In the genomic region with DNA sequence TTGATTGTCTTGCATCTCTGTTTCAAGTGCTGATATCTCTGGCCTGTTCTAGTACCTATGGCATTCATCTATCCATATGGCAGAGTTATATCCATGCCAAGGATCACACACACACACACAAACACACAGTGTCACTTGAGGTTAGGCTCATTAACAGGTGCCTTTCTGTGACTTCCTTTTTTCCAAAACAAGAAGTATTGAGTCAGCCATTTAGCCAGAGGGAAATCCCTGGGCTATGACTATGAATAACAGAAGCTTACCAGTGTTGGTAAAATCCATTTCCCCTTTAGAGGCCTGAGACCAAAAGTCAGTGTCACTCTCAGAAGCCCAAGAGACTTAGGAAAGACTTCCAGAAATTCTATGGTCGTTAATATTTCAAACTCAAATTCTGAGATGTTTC, we compare ENCODE assay signal across 28 mouse cellular contexts.
DNase-seq lines count a peak whose midpoint lies in the region.
"Had no signal": no experiment of that assay in that cellular context is flagged by ENCODE, and none has a peak within 500 bp of the region (broad histone marks: within the 10 kb centered on the region; RNA-seq: fewer than 3 reads in every experiment).

No protein-coding gene starts in this region.

- peak overlapping the region; percentile 97 for H3K27ac ChIP-seq in macrophage
- H3K27ac ChIP-seq: embryonic facial prominence, embryonic 13.5 days; forebrain, embryonic 10.5 days; gastrocnemius, adult 2 months; heart, embryonic 13.5 days; hindbrain, postnatal 0 days; intestine, embryonic 15.5 days; kidney, postnatal 0 days; liver, embryonic 12.5 days; midbrain, embryonic 12.5 days; neural tube, embryonic 13.5 days; stomach, postnatal 0 days had no signal

- DNase-seq in spleen, postnatal 36 days (ENCODE audit: low spot score in 2 of 2) = peak; percentile 16 to 19
- no peak for DNase-seq in spleen, postnatal 10 days (ENCODE audit: low spot score in 2 of 2)
- peak; percentile 58 for DNase-seq in MEL-GATA-1-ER (ENCODE audit: extremely low read depth, low read depth)
- DNase-seq in splenic B cell, adult 2 months (ENCODE audit: low read depth, low spot score) = peak; percentile 41
- no peak for DNase-seq in layer of hippocampus, postnatal 10 days (ENCODE audit: low spot score in 2 of 2)
- no peak for DNase-seq in lung, postnatal 10 days
- DNase-seq in urinary bladder, adult 18-20 months (ENCODE audit: low spot score in 2 of 2) = no peak
- DNase-seq: adrenal gland, postnatal 10 days; cerebellum, adult 11 months; cerebellum, adult 9-10 months; gastrocnemius, adult 2 months; gastrocnemius, postnatal 36 days; heart, postnatal 10 days; kidney, adult 2 months; lung, adult 18-20 months; thymus, adult 18-20 months; thymus, postnatal 25 days had no signal

- 0% methylated on average over 1 of the region's 1 CpGs for WGBS in macrophage (ENCODE audit: missing documents)

- no peak overlapping the region for H3K4me3 ChIP-seq in macrophage (ENCODE audit: inconsistent target)
- H3K4me3 ChIP-seq: embryonic facial prominence, embryonic 13.5 days; forebrain, embryonic 10.5 days; gastrocnemius, adult 2 months; heart, embryonic 13.5 days; intestine, embryonic 15.5 days; liver, embryonic 12.5 days; midbrain, embryonic 12.5 days; neural tube, embryonic 13.5 days had no signal

- H3K79me2 ChIP-seq in macrophage (ENCODE audit: inconsistent target) = no peaks in the 10 kb centered on the region

- H3K36me3 ChIP-seq in macrophage (ENCODE audit: inconsistent target) = no peaks in the 10 kb centered on the region
- no peaks in the 10 kb centered on the region for H3K36me3 ChIP-seq in splenic B cell, adult 2 months (ENCODE audit: control insufficient read depth, insufficient read depth, low read length, poor library complexity, severe bottlenecking)
- H3K36me3 ChIP-seq: embryonic facial prominence, embryonic 13.5 days; forebrain, embryonic 10.5 days; heart, embryonic 13.5 days; intestine, embryonic 15.5 days; liver, embryonic 12.5 days; midbrain, embryonic 12.5 days; neural tube, embryonic 13.5 days had no signal

- H3K27me3 ChIP-seq in splenic B cell, adult 2 months (ENCODE audit: control insufficient read depth, insufficient read depth, low read length, poor library complexity, severe bottlenecking) = no peaks in the 10 kb centered on the region; the same call in 1 of the 2 replicates
- H3K27me3 ChIP-seq: embryonic facial prominence, embryonic 13.5 days; heart, embryonic 13.5 days; intestine, embryonic 15.5 days; liver, embryonic 12.5 days; midbrain, embryonic 12.5 days; neural tube, embryonic 13.5 days had no signal

Comparison
In these comparisons a context has a peak if more than half of its experiments do, and no peak if none do; other contexts are left out.
1. DNase-seq: peak in spleen, postnatal 36 days (2 of 2), MEL-GATA-1-ER (single experiment) and splenic B cell, adult 2 months (single experiment); none in spleen, postnatal 10 days (0 of 2), layer of hippocampus, postnatal 10 days (0 of 2), lung, postnatal 10 days (single experiment) and urinary bladder, adult 18-20 months (0 of 2).